Mouse (Mus musculus) erythroblast, adult 5-6 weeks (primary cell): ENCODE measurements around the gene Chd8. TPM values are rescaled to one million over a fixed set of nuclear protein-coding genes. Genes with fewer than 3 reads are reported as not detected.

Experiments
- total RNA-seq, 2 experiments: library from RNA; stranded (forward) in 1 of 2; stranded (reverse) in 1 of 2; fragments of 150-400 nt in 1 of 2; fragments of 200-764, 138-1000 nt in 1 of 2; gene quantifications; 2 replicates each; pipeline versions ENCODE4 v1.2.3 to v1.2.4; 2015 to 2017; ENCODE audit warnings: low replicate concordance in 2 of 2

The Chd8 gene
- total RNA-seq, 2 experiments from 2014 or later: 22.7 to 51.1 TPM

Other genes starting within 250 kb of the Chd8 start
- gene Tmem253, start 242.1 kb downstream of the Chd8 start, total RNA-seq (2015; ENCODE audit: low replicate concordance): not detected in 2 replicates
- not detected in 2 replicates for gene Tmem253, start 242.1 kb downstream of the Chd8 start, total RNA-seq (2017; ENCODE audit: low replicate concordance)
- 0.58 and 1.9 TPM in 2 replicates for gene Zfp219, start 237.0 kb downstream of the Chd8 start, total RNA-seq (2015; ENCODE audit: low replicate concordance)
- gene Zfp219, start 237.0 kb downstream of the Chd8 start, total RNA-seq (2017; ENCODE audit: low replicate concordance): 3.1 and 3.8 TPM in 2 replicates
- gene Olfr221, start 215.3 kb downstream of the Chd8 start, total RNA-seq (2015; ENCODE audit: low replicate concordance): not detected in 2 replicates
- 0.56 TPM in 1 of 2 replicates, not detected in the other for gene Olfr221, start 215.3 kb downstream of the Chd8 start, total RNA-seq (2017; ENCODE audit: low replicate concordance)
- gene Hnrnpc, start 153.8 kb downstream of the Chd8 start, total RNA-seq (2015; ENCODE audit: low replicate concordance): 143 and 152 TPM in 2 replicates
- 197 and 275 TPM in 2 replicates for gene Hnrnpc, start 153.8 kb downstream of the Chd8 start, total RNA-seq (2017; ENCODE audit: low replicate concordance)
- 1.3 TPM in 1 of 2 replicates, not detected in the other for gene Rpgrip1, start 147.1 kb downstream of the Chd8 start, total RNA-seq (2015; ENCODE audit: low replicate concordance)
- 3.2 and 4.6 TPM in 2 replicates for gene Rpgrip1, start 147.1 kb downstream of the Chd8 start, total RNA-seq (2017; ENCODE audit: low replicate concordance)
- gene Supt16, start 60.4 kb downstream of the Chd8 start, total RNA-seq (2015; ENCODE audit: low replicate concordance): 30.0 and 32.0 TPM in 2 replicates
- gene Supt16, start 60.4 kb downstream of the Chd8 start, total RNA-seq (2017; ENCODE audit: low replicate concordance): 76.2 and 103 TPM in 2 replicates
- 16.3 and 16.9 TPM in 2 replicates for gene Tox4, start 21.4 kb upstream of the Chd8 start, total RNA-seq (2015; ENCODE audit: low replicate concordance)
- 11.3 and 16.0 TPM in 2 replicates for gene Tox4, start 21.4 kb upstream of the Chd8 start, total RNA-seq (2017; ENCODE audit: low replicate concordance)
- 6.7 and 10.8 TPM in 2 replicates for gene Rab2b, start 21.8 kb upstream of the Chd8 start, total RNA-seq (2015; ENCODE audit: low replicate concordance)
- gene Rab2b, start 21.8 kb upstream of the Chd8 start, total RNA-seq (2017; ENCODE audit: low replicate concordance): 1.3 and 4.3 TPM in 2 replicates
- gene Mettl3, start 47.3 kb upstream of the Chd8 start, total RNA-seq (2015; ENCODE audit: low replicate concordance): 6.7 and 22.4 TPM in 2 replicates
- 7.2 and 13.8 TPM in 2 replicates for gene Mettl3, start 47.3 kb upstream of the Chd8 start, total RNA-seq (2017; ENCODE audit: low replicate concordance)
- gene Sall2, start 71.0 kb upstream of the Chd8 start, total RNA-seq (2015; ENCODE audit: low replicate concordance): not detected in 2 replicates
- 0.26 TPM in 1 of 2 replicates, not detected in the other for gene Sall2, start 71.0 kb upstream of the Chd8 start, total RNA-seq (2017; ENCODE audit: low replicate concordance)
- not detected in 2 replicates for gene Olfr1513, start 98.6 kb upstream of the Chd8 start, total RNA-seq (2015; ENCODE audit: low replicate concordance)
- gene Olfr1513, start 98.6 kb upstream of the Chd8 start, total RNA-seq (2017; ENCODE audit: low replicate concordance): not detected in 2 replicates
- gene Olfr1512, start 121.4 kb upstream of the Chd8 start, total RNA-seq (2015; ENCODE audit: low replicate concordance): not detected in 2 replicates
- gene Olfr1512, start 121.4 kb upstream of the Chd8 start, total RNA-seq (2017; ENCODE audit: low replicate concordance): not detected in 2 replicates
- not detected in 2 replicates for gene Olfr1511, start 139.6 kb upstream of the Chd8 start, total RNA-seq (2015; ENCODE audit: low replicate concordance)
- gene Olfr1511, start 139.6 kb upstream of the Chd8 start, total RNA-seq (2017; ENCODE audit: low replicate concordance): not detected in 2 replicates
- not detected in 2 replicates for gene Olfr1510, start 156.6 kb upstream of the Chd8 start, total RNA-seq (2015; ENCODE audit: low replicate concordance)
- not detected in 2 replicates for gene Olfr1510, start 156.6 kb upstream of the Chd8 start, total RNA-seq (2017; ENCODE audit: low replicate concordance)
- not detected in 2 replicates for gene Olfr1509, start 185.2 kb upstream of the Chd8 start, total RNA-seq (2015; ENCODE audit: low replicate concordance)
- gene Olfr1509, start 185.2 kb upstream of the Chd8 start, total RNA-seq (2017; ENCODE audit: low replicate concordance): not detected in 2 replicates
- not detected in 2 replicates for gene Olfr1508, start 209.7 kb upstream of the Chd8 start, total RNA-seq (2015; ENCODE audit: low replicate concordance)
- gene Olfr1508, start 209.7 kb upstream of the Chd8 start, total RNA-seq (2017; ENCODE audit: low replicate concordance): not detected in 2 replicates
- gene Olfr1507, start 238.0 kb upstream of the Chd8 start, total RNA-seq (2015; ENCODE audit: low replicate concordance): not detected in 2 replicates
- not detected in 2 replicates for gene Olfr1507, start 238.0 kb upstream of the Chd8 start, total RNA-seq (2017; ENCODE audit: low replicate concordance)